Mouse (Mus musculus): Measurements from ENCODE around the gene Prr12. TPM values are rescaled to one million over a fixed set of nuclear protein-coding genes. Genes with fewer than 3 reads are reported as not detected.
"Not testable (repeated sequence)": the region's sequence is repeated elsewhere in the genome, so short reads cannot be mapped to it uniquely, and the experiment has no call there.

Prr12 gene
- 16.2 and 18.1 TPM in 2 replicates for polyA plus RNA-seq (2015; fragmentation: Nextera tagmentation; extraction: Ambion mirVana)

DNA sequence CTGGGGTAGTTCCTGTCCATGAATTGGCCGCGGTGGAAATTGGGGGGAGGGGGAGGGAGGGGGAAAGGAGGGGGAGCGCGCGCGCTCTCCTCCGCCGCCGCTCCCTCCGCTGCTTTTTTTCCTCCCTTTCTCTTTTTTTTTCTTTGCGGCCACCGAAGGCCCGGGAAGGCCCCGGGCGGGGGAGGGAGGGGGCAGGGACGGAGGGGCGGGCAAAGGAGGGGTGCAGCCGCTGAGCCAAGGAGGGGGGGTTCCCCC lies at the start of gene Prr12:
Prr12 (minus strand) TSS at position 20 of the 255 bp plus-strand sequence.
- no peaks in the 10 kb centered on the region for H3K9me3 ChIP-seq
- H3K27ac ChIP-seq: peak within 1 kb of the TSS; percentile 99
- WGBS: 0% methylated on average over 3 of the region's 18 CpGs
- H3K27me3 ChIP-seq (replicated peaks): no peaks in the 10 kb centered on the region
- no peak for ATAC-seq (replicated peaks)
- H3K4me1 ChIP-seq: peaks cover 31% of the 10 kb centered on the region
- peak within 1 kb of the TSS; percentile 81 for H3K9ac ChIP-seq
- peak within 1 kb of the TSS; percentile 67 for H3K4me3 ChIP-seq
- H3K36me3 ChIP-seq (replicated peaks): peaks cover 16% of the 10 kb centered on the region
- peak within 1 kb of the TSS; percentile 95 for H3K4me2 ChIP-seq

DNA sequence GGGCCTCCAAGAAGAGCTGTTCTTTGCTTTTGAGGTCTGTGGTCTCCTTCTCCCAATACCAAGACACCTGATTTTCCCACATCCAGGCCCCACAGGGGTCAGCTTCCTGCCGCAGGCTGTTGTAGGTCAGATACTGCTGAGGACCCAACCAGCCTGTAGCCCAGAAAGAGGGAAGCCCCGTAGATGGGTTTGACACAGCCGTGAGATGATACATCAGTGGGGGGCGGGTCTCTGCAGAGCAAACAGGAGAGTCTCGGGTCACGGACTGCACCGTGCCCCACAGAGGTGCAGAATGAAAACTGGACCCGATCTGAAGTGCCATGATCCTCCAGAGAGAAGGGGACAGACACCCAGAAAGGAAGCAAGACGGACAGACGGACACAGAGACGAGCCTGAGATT lies 49.8 kb upstream of the Prr12 start:
- Histone ChIP-seq H3K27ac (no peak overlapping the region), H3K36me3 (replicated peaks) (no peaks in the 10 kb centered on the region), H3K9ac (no peak overlapping the region), H3K4me1 (no peaks in the 10 kb centered on the region), H3K9me3 (no peaks in the 10 kb centered on the region), H3K4me3 (no peak overlapping the region), H3K4me2 (peak overlapping the region; percentile 13), H3K27me3 (replicated peaks) (no peaks in the 10 kb centered on the region)
- ATAC-seq (replicated peaks): no peak
- 88% methylated on average over 11 of the region's 11 CpGs for WGBS

DNA sequence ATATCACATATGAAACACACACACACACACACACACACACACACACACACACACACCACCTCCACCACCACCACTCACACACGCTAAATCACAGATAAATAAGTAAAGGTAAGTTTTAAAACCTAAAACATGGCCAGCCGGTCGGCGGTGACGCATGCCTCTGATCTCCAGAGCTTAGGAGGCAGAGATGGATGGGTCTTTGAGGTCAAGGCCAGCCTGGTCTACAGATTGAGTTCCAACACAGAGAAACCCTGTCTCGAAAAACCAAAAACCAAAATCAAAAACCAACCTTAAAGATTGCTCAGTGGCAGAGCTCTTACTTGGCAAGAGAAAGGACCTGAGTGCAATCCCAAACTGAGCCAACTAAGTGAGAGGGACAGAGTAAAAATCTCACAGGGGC lies 47.4 kb upstream of the Prr12 start:
- H3K27ac ChIP-seq: no peak overlapping the region
- WGBS: 90% methylated on average over 6 of the region's 6 CpGs
- no peak overlapping the region for H3K4me3 ChIP-seq
- H3K4me1 ChIP-seq: no peaks in the 10 kb centered on the region
- no peaks in the 10 kb centered on the region for H3K27me3 ChIP-seq (replicated peaks)
- no peak overlapping the region for H3K4me2 ChIP-seq
- no peaks in the 10 kb centered on the region for H3K9me3 ChIP-seq
- ATAC-seq (replicated peaks): no peak
- H3K9ac ChIP-seq: no peak overlapping the region
- no peaks in the 10 kb centered on the region for H3K36me3 ChIP-seq (replicated peaks)

DNA sequence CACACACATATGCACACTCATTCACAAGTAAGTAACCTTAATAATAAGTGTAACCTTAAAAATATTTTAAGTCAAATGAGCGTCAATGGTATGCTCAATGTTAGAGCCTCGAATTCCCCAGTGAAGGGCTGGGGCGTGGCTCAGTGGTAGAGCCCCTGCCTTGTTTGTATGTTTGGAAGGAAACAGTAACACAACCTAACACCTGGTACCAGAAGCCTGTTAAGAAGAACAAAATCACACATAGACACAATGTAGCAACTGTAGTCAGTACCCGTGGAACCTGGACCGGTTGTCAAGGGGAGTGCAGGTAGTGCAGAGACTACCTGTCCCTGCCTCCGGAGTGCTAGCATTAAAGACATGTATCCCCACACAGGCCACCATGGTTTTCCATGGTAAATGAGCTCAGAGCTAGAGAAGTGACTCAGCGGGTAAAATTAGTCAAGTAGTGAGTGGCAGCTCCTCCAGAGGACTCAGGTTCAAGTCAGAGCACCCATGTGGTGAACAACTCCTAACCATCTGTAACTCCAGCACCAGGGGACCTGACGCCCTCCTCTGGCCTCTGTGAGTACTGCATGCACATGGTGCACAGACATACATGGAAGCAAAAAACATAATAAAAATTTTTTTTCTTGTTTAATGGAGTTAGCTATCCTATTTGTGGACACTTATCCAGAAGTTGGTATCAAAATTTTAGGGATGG lies 46.0 kb upstream of the Prr12 start:
- no peak overlapping the region for H3K4me3 ChIP-seq
- no peak overlapping the region for H3K27ac ChIP-seq
- H3K9me3 ChIP-seq: no peaks in the 10 kb centered on the region
- 89% methylated on average over 8 of the region's 8 CpGs for WGBS
- H3K4me1 ChIP-seq: no peaks in the 10 kb centered on the region
- H3K9ac ChIP-seq: no peak overlapping the region
- no peak overlapping the region for H3K4me2 ChIP-seq
- no peaks in the 10 kb centered on the region for H3K36me3 ChIP-seq (replicated peaks)
- ATAC-seq (replicated peaks): no peak
- no peaks in the 10 kb centered on the region for H3K27me3 ChIP-seq (replicated peaks)

DNA sequence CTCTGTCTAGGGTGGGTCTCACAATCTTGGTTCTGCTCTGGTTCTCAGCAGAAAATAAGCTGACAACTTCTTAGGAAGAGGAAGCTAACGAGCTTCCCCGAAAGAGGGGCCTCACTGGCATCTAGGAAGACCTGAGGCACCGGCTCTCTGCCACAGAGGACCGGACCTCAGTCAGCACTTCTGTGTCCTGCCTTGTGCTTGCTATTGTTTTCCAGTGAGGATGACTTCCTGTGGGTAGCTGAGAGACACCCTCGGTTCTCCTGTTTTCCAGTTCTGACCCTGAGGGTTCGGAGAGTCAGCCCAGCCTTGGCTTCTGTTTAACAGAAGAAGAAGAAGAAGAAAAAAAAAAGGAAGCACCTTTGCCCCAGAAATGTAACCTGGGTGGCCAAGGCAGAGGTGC lies 44.8 kb upstream of the Prr12 start:
- Histone ChIP-seq H3K27ac (no peak overlapping the region), H3K4me2 (no peak overlapping the region), H3K36me3 (replicated peaks) (no peaks in the 10 kb centered on the region), H3K4me3 (no peak overlapping the region), H3K9ac (no peak overlapping the region), H3K4me1 (no peaks in the 10 kb centered on the region), H3K27me3 (replicated peaks) (no peaks in the 10 kb centered on the region), H3K9me3 (no peaks in the 10 kb centered on the region)
- 82% methylated on average over 6 of the region's 6 CpGs for whole genome bisulfite sequencing
- no peak for ATAC-seq (replicated peaks)

DNA sequence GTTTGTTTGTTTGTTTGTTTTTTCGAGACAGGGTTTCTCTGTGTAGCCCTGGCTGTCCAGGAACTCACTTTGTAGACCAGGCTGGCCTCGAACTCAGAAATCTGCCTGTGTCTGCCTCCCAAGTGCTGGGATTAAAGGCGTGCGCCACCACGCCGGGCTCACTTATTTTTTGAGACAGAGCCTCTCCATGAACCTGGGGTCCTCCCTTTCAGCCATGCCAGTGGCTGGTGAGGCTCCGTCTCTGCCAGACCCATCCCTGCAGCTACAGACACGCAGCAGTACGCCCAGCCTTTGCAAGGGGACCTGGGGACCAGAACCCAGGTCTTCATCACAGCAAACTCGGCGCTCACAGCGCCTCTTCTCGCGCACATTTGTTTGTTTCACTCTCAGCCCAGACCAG lies 43.3 kb upstream of the Prr12 start:
- 91% methylated on average over 14 of the region's 14 CpGs for WGBS
- H3K4me1 ChIP-seq, H3K27ac ChIP-seq: not testable (repeated sequence)

DNA sequence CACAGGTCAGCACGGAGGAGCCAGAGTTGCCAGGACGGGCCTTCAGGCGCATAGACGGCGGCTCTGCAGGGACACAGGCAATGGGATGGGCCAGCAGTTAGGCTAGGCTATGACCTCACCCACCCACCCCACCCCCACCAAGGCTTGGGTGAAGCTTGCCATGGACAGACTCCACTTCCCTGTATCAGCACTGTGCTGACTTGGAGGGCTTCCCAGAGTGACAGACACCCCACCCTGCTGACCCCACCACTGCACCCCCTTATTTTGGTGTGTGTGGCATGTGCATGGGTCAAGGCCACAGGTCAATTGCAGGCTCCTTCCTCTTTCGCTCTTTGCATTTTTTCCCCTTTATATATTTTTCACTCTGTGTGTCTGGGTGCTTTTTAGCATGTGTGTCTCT lies 42.7 kb upstream of the Prr12 start:
- 87% methylated on average over 6 of the region's 6 CpGs for WGBS
- no peak for ATAC-seq (replicated peaks)
- H3K4me1 ChIP-seq: peaks cover 8% of the 10 kb centered on the region
- no peak overlapping the region for H3K9ac ChIP-seq
- H3K4me2 ChIP-seq: no peak overlapping the region
- no peaks in the 10 kb centered on the region for H3K36me3 ChIP-seq (replicated peaks)
- H3K27me3 ChIP-seq (replicated peaks): no peaks in the 10 kb centered on the region
- H3K4me3 ChIP-seq: no peak overlapping the region
- H3K9me3 ChIP-seq: no peaks in the 10 kb centered on the region
- H3K27ac ChIP-seq: no peak overlapping the region

More for the DNA sequence above, 43.3 kb upstream of the Prr12 start:
- ATAC-seq (replicated peaks); H3K36me3 ChIP-seq (replicated peaks); H3K4me3 ChIP-seq; H3K9ac ChIP-seq; H3K4me2 ChIP-seq; H3K9me3 ChIP-seq; H3K27me3 ChIP-seq (replicated peaks): not testable (repeated sequence)

DNA sequence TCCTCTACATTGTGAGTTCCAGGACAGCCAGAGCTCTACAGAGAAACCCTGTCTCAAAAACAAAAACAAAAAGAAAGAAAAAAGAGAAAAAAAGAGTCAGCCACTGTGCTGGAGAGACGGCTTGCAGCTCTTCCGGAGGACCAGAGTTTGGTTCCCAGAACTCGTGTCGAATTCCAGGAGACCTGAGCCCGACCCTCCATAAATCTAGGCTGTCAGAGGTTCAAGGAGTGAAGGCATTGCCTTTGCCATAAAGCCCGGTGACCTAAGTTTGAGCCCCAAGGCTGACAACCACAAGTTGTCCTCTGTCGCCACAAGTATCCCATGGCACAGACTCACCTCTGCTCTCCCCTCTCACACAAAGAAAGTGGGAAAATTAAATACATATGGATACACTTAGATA lies 41.4 kb upstream of the Prr12 start:
- H3K36me3 ChIP-seq (replicated peaks): no peaks in the 10 kb centered on the region
- ATAC-seq (replicated peaks): no peak
- WGBS: 77% methylated on average over 7 of the region's 7 CpGs
- H3K4me3 ChIP-seq: no peak overlapping the region
- no peak overlapping the region for H3K9ac ChIP-seq
- no peak overlapping the region for H3K4me2 ChIP-seq
- H3K4me1 ChIP-seq: peaks cover 8% of the 10 kb centered on the region
- H3K9me3 ChIP-seq: no peaks in the 10 kb centered on the region
- H3K27me3 ChIP-seq (replicated peaks): no peaks in the 10 kb centered on the region
- H3K27ac ChIP-seq: no peak overlapping the region

DNA sequence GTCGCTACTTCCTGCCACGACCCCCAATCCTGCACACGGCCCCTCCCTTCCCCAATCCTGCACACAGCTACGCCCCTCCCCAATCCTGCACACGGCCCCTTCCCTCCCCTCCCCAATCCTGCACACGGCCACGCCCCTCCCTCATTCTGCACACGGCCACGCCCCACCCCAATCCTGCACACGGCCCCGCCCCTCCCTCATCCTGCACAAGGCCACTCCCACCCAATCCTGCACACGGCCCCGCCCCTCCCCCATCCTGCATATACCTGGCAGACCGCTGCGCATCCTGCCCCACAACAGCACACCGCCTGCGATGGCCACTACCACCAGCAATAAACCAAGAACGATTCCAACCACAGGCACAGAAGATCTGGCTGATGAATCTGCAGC lies 40.8 kb upstream of the Prr12 start:
- 31% methylated on average over 18 of the region's 18 CpGs for WGBS
- Histone ChIP-seq H3K4me3 (no peak overlapping the region), H3K4me1 (peaks cover 8% of the 10 kb centered on the region), H3K36me3 (replicated peaks) (no peaks in the 10 kb centered on the region), H3K27me3 (replicated peaks) (no peaks in the 10 kb centered on the region), H3K27ac (no peak overlapping the region), H3K9me3 (no peaks in the 10 kb centered on the region), H3K4me2 (no peak overlapping the region), H3K9ac (no peak overlapping the region)
- ATAC-seq (replicated peaks): no peak

DNA sequence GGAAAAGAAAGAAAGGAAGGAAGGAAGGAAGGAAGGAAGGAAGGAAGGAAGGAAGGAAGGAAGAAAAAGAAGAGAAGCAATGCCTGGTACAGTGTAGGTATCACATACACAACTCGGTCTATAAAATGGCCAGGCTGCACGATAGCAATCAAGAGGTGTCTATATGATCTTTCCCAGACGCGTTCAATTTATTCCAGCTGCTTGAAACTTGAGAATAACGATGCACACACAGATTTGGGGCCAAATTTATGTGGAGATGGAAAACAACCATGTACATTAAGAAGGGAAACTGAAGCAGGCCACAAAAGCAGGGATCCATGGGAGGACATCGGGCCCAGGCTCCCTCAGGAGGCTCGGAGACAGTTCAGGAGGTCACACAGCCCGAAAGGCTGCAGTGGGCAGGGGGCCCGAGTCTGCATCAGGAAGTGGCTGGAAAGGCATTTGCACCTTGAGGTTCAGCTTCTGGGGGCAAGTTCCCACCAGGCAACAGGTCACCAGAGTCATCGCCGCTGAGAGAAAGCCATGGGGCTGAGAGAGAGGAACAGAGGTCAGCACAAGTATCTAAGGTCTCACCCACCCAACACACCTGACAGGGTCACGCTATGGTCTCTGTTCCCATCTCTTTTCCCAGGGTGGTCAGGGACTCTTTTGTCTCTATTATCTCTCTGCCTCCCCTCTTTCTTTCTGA lies 40.3 kb upstream of the Prr12 start:
- Histone ChIP-seq H3K9me3 (no peaks in the 10 kb centered on the region), H3K4me1 (peaks cover 8% of the 10 kb centered on the region), H3K36me3 (replicated peaks) (no peaks in the 10 kb centered on the region), H3K4me2 (no peak overlapping the region), H3K27me3 (replicated peaks) (no peaks in the 10 kb centered on the region), H3K4me3 (no peak overlapping the region), H3K27ac (no peak overlapping the region), H3K9ac (no peak overlapping the region)
- ATAC-seq (replicated peaks): no peak
- 69% methylated on average over 12 of the region's 12 CpGs for WGBS

DNA sequence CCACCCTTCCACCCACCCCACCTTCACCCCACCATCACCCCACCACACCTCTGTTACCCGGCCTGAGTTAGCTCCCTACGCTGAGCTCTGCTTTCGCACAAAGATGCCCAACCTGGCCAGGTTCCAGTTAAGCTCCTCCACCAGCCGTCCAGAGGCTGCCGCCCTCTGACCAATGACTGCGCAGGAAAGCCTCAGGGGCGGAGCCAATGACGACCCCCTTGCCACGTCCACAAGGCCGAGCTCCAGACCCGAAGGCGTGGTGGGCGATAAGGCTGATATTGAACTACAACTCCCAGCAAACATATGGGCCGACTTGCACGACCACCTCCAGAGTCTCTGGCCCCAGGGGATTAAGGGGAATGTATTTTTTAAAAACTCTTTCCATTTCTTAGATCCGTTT lies 39.4 kb upstream of the Prr12 start, which contains the start of gene Rcn3:
Rcn3 (minus strand) TSS at position 174 of the 400 bp plus-strand sequence.
- WGBS: under 1% methylated on average over 16 of the region's 16 CpGs
- peak; percentile 96 for ATAC-seq (replicated peaks)
- Histone ChIP-seq H3K9ac (peak within 1 kb of the TSS; percentile 22; the same call in 1 of the 2 replicates), H3K9me3 (no peaks in the 10 kb centered on the region), H3K27ac (no peak within 1 kb of the TSS), H3K4me2 (peak within 1 kb of the TSS; percentile 56), H3K4me1 (peaks cover 8% of the 10 kb centered on the region), H3K27me3 (replicated peaks) (no peaks in the 10 kb centered on the region), H3K4me3 (peak within 1 kb of the TSS; percentile 36), H3K36me3 (replicated peaks) (no peaks in the 10 kb centered on the region)

DNA sequence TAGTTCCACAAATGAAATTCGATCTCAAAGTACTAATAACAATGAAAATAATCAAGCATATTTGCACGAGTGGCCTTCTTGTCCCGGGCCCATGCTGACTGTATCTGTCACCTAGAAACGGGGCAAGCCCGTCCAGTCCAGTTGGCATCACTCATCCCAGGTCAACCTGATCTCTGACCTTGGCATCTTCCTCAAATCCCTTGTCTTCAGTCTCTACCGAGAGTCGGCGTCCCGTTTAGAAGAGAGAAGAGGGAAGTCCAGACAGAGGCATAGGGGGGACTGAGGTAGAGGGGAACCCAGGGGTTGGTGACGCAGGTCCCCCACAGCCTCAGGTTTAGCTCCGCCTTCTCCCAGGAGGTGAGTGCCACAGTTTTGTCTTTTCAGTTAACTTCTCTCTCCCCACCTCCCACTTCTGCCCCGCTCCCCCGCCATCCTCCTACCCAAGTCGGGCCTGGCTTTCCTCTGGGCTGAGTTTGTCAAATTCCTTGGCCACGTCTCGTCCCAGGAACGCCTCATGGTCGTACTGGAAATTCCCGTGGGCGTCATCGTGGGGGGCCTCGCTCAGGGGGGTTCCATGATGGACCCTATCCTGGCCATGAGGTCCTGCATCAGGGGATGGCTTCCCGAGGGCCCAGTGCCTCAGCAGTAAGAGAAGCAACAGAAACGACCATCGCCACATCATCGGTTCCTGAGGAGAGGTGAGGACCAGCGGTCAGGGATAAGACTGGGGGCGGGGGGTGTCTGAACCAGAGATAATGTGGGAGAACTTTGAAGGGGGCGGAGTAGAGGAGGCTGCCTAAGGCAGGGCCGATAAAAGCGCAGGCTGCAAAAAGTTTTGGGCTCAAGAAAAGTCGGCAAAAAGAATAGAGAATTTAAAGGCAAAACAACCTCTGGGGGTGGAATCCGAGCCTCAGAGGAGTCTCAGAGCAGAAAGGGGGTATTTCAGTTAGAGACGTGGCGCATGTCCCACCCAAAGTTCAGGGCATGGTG lies 38.6 kb upstream of the Prr12 start:
- peak overlapping the region; percentile 56 for H3K4me2 ChIP-seq
- H3K27me3 ChIP-seq (replicated peaks): no peaks in the 10 kb centered on the region
- H3K36me3 ChIP-seq (replicated peaks): no peaks in the 10 kb centered on the region
- WGBS: 16% methylated on average over 35 of the region's 35 CpGs
- H3K9me3 ChIP-seq: no peaks in the 10 kb centered on the region
- H3K4me1 ChIP-seq: peaks cover 8% of the 10 kb centered on the region
- peak overlapping the region; percentile 22; the same call in 1 of the 2 replicates for H3K9ac ChIP-seq
- ATAC-seq (replicated peaks): peak; percentile 62
- peak overlapping the region; percentile 36 for H3K4me3 ChIP-seq
- H3K27ac ChIP-seq: no peak overlapping the region
